Mouse (Mus musculus) ES-E14 (cell line): ENCODE data around the gene Gpr132.

ENCODE experiments used
- CHD2 ChIP-seq: IDR thresholded peaks from 2 replicates; pipeline ENCODE4 v1.6.1; 2014; ENCODE audit warnings: mild to moderate bottlenecking, low read depth, low read length, inconsistent platforms
- HCFC1 ChIP-seq: IDR thresholded peaks from 2 replicates; pipeline ENCODE4 v1.6.1; 2012; ENCODE audit warnings: low read length, inconsistent platforms, borderline replicate concordance; ENCODE audit not compliant: insufficient read depth
- MAFK ChIP-seq: IDR thresholded peaks from 2 replicates; pipeline ENCODE4 v1.6.1; 2014; ENCODE audit warnings: mild to moderate bottlenecking, low read depth, low read length, inconsistent platforms; ENCODE audit not compliant: insufficient read depth
- ZC3H11A ChIP-seq: IDR thresholded peaks from 2 replicates; pipeline ENCODE4 v1.6.1; 2012; ENCODE audit warnings: low read depth, mild to moderate bottlenecking, inconsistent platforms, low read length, borderline replicate concordance
- ZNF384 ChIP-seq: IDR thresholded peaks from 2 replicates; pipeline ENCODE4 v1.6.1; 2012; ENCODE audit warnings: low read depth, low read length, inconsistent platforms

DNA sequence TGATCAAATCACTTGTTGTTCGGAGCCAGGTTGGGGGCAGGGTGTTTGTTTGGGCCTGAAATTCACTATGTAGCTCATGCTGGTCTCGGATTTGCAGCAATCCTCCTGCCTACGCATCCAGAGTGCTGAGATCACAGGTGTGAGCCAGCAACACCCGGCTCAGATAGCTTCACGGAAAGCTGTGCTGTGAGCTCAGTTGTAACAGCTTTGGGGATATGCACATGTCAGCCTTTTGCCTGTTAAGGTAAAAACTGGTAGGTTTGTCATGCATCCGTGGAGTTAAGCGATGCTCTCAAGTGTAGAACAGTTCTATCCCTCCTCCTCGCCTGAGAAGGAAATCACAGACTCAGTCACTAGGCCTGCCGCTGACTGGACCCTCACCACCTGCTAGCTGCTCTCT is 32.6 kb upstream of the Gpr132 start:
- no peak for TF ChIP-seq ZC3H11A
- no peak for TF ChIP-seq CHD2
- TF ChIP-seq MAFK = no peak
- TF ChIP-seq ZNF384 = no peak
- no peak for TF ChIP-seq HCFC1
